13 mouse cellular contexts compared by ENCODE assay signal in the genomic region with DNA sequence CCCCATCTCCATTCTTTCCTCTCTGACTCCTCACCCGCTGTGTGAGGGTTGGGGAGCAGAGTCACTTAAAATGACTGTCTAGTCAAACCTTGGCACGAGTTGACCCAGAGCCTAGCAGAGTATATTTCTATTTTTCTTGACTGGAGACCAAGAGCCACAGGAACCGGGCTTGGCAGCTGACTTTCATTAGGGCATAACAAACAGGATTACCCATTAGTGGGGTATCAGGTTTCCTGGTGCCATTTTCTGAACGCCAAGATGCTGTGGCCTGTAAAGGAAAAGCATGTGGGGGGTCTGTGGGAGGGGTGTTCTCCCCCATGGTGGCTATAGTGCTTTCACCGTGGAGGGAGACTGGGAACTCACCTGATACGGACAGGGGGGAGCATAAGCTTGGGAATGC. TPM values are rescaled to one million over a fixed set of nuclear protein-coding genes. Genes with fewer than 3 reads are reported as not detected.
DNase-seq lines count a peak whose midpoint lies in the region; ATAC-seq and TF ChIP-seq lines count a peak whose summit lies in the region.
"Had no signal": no experiment of that assay in that cellular context is flagged by ENCODE, and none has a peak within 500 bp of the region (broad histone marks: within the 10 kb centered on the region; RNA-seq: fewer than 3 reads in every experiment).

No protein-coding gene starts in this region.

- peak; percentile 47 to 57 for DNase-seq in cerebellum, postnatal 10 days
- no peak for DNase-seq in cerebellum, adult 18-20 months
- peak; percentile 32 for DNase-seq in left cerebral cortex, postnatal 4 days
- DNase-seq in left cerebral cortex, adult 2 months (ENCODE audit: extremely low spot score in 1 of 2, low spot score in 2 of 2) = no peak
- peak; percentile 88 for DNase-seq in embryonic facial prominence, embryonic 14.5 days (ENCODE audit: low spot score)
- no peak for DNase-seq in liver, postnatal 0 days
- no peak for DNase-seq in thymus, postnatal 4 days
- DNase-seq in kidney, postnatal 4 days = no peak
- DNase-seq: cerebellum, adult 11 months; lung, postnatal 10 days; thymus, postnatal 25 days had no signal

- H3K27ac ChIP-seq in left cerebral cortex, adult 2 months = no peak overlapping the region
- no peak overlapping the region for H3K27ac ChIP-seq in embryonic facial prominence, embryonic 14.5 days (replicated peaks; ENCODE audit: low read depth, low read length)
- H3K27ac ChIP-seq in liver, postnatal 0 days (ENCODE audit: low read depth) = peak overlapping the region; percentile 98

- 2% methylated on average over 6 of the region's 6 CpGs for WGBS in embryonic facial prominence, embryonic 14.5 days
- 42% methylated on average over 6 of the region's 6 CpGs for WGBS in liver, postnatal 0 days (ENCODE audit: insufficient replicate concordance)

- H3K27me3 ChIP-seq in embryonic facial prominence, embryonic 14.5 days (replicated peaks; ENCODE audit: control insufficient read depth, insufficient read depth, low read length) = no peaks in the 10 kb centered on the region
- H3K27me3 ChIP-seq in liver, postnatal 0 days (ENCODE audit: insufficient read depth, low read length) = no peaks in the 10 kb centered on the region

- no peak overlapping the region for H3K9ac ChIP-seq in embryonic facial prominence, embryonic 14.5 days (ENCODE audit: low read depth, low read length)
- H3K9ac ChIP-seq in liver, postnatal 0 days (replicated peaks) = peak overlapping the region; percentile 44

- no peak overlapping the region for H3K4me3 ChIP-seq in left cerebral cortex, adult 2 months
- H3K4me3 ChIP-seq in embryonic facial prominence, embryonic 14.5 days (ENCODE audit: low read depth, low read length) = no peak overlapping the region
- no peak overlapping the region for H3K4me3 ChIP-seq in liver, postnatal 0 days (ENCODE audit: low read depth, low read length)

- TF ChIP-seq CTCF in left cerebral cortex, adult 2 months (IDR thresholded peaks at IDR 0.05) = no peak
- TF ChIP-seq CTCF in liver, postnatal 0 days (IDR thresholded peaks at IDR 0.05; ENCODE audit: low read depth) = no peak

- no peak overlapping the region for H3K4me2 ChIP-seq in embryonic facial prominence, embryonic 14.5 days (ENCODE audit: low read depth, low read length)
- H3K4me2 ChIP-seq in liver, postnatal 0 days (ENCODE audit: low read depth, low read length) = no peak overlapping the region

- intact Hi-C loops in left cerebral cortex, postnatal 4 days (cut with DNase I) = no loop called here
- intact Hi-C loops in left cerebral cortex, adult 2 months (cut with DNase I) = no loop called here

- no peak for TF ChIP-seq EP300 in liver, postnatal 0 days (IDR thresholded peaks at IDR 0.05; ENCODE audit: low read depth)

- no peaks in the 10 kb centered on the region for H3K36me3 ChIP-seq in embryonic facial prominence, embryonic 14.5 days (ENCODE audit: control insufficient read depth, insufficient read depth, low read length)
- H3K36me3 ChIP-seq in liver, postnatal 0 days (replicated peaks; ENCODE audit: insufficient read depth, low read length) = no peaks in the 10 kb centered on the region
- H3K36me3 ChIP-seq: G1E had no signal

- peaks cover 9% of the 10 kb centered on the region for H3K4me1 ChIP-seq in embryonic facial prominence, embryonic 14.5 days (ENCODE audit: control insufficient read depth, insufficient read depth, low read length)
- H3K4me1 ChIP-seq in liver, postnatal 0 days (ENCODE audit: insufficient read depth) = peaks cover 38% of the 10 kb centered on the region

- ATAC-seq in embryonic facial prominence, embryonic 14.5 days (ENCODE audit: low read depth) = peak; percentile 72; the same call in 1 of the 2 replicates
- ATAC-seq in liver, postnatal 0 days = no peak

- no peaks in the 10 kb centered on the region for H3K9me3 ChIP-seq in embryonic facial prominence, embryonic 14.5 days (ENCODE audit: control insufficient read depth, low read length)
- no peaks in the 10 kb centered on the region for H3K9me3 ChIP-seq in liver, postnatal 0 days (ENCODE audit: low read length)
- H3K9me3 ChIP-seq: G1E had no signal

RNA-seq across cellular contexts. Expression of gene Ahsg, which starts 10.2 kb away (rescaled TPM):
- total RNA-seq in left cerebral cortex, postnatal 4 days (2021) = not detected
- total RNA-seq in left cerebral cortex, adult 2 months (2021) = not detected
- polyA plus RNA-seq in embryonic facial prominence, embryonic 14.5 days (2014; fragmentation: Nextera tagmentation; extraction: Ambion mirVana) = 0.16 TPM in 1 of 2 replicates, not detected in the other
- 25,564 and 27,060 TPM in 2 replicates for polyA plus RNA-seq in liver, postnatal 0 days (2015; fragmentation: Nextera tagmentation; extraction: Ambion mirVana)
- total RNA-seq: layer of hippocampus, postnatal 10 days had no signal

RNA-seq across cellular contexts. Expression of gene Dnajb11, which starts 23.3 kb away (rescaled TPM):
- 10 to 100 TPM; 59.3 to 61.4 TPM for total RNA-seq in left cerebral cortex, postnatal 4 days (2021)
- 10 to 100 TPM; 61.2 to 67.2 TPM for total RNA-seq in left cerebral cortex, adult 2 months (2021)
- polyA plus RNA-seq in embryonic facial prominence, embryonic 14.5 days (2014; fragmentation: Nextera tagmentation; extraction: Ambion mirVana) = 100 and 108 TPM in 2 replicates
- polyA plus RNA-seq in liver, postnatal 0 days (2015; fragmentation: Nextera tagmentation; extraction: Ambion mirVana) = 48.9 and 50.3 TPM in 2 replicates

RNA-seq across cellular contexts. Expression of gene Tbccd1, which starts 23.4 kb away (rescaled TPM):
- 10 to 100 TPM; 10.9 to 11.8 TPM for total RNA-seq in left cerebral cortex, postnatal 4 days (2021)
- 10 to 100 TPM; 11.9 to 14.6 TPM for total RNA-seq in left cerebral cortex, adult 2 months (2021)
- 26.8 and 28.0 TPM in 2 replicates for polyA plus RNA-seq in embryonic facial prominence, embryonic 14.5 days (2014; fragmentation: Nextera tagmentation; extraction: Ambion mirVana)
- 13.7 and 14.6 TPM in 2 replicates for polyA plus RNA-seq in liver, postnatal 0 days (2015; fragmentation: Nextera tagmentation; extraction: Ambion mirVana)

RNA-seq across cellular contexts. Expression of gene Fetub, which starts 37.2 kb away (rescaled TPM):
- total RNA-seq in left cerebral cortex, postnatal 4 days (2021) = not detected
- not detected for total RNA-seq in left cerebral cortex, adult 2 months (2021)
- polyA plus RNA-seq in embryonic facial prominence, embryonic 14.5 days (2014; fragmentation: Nextera tagmentation; extraction: Ambion mirVana) = 0.89 and 1.8 TPM in 2 replicates
- polyA plus RNA-seq in liver, postnatal 0 days (2015; fragmentation: Nextera tagmentation; extraction: Ambion mirVana) = 578 and 644 TPM in 2 replicates

Comparison
In these comparisons a context has a peak if more than half of its experiments do, and no peak if none do; other contexts are left out.
1. DNase-seq: peak in cerebellum, postnatal 10 days (2 of 2), left cerebral cortex, postnatal 4 days (single experiment) and embryonic facial prominence, embryonic 14.5 days (single experiment); none in cerebellum, adult 18-20 months (0 of 2), left cerebral cortex, adult 2 months (0 of 2), liver, postnatal 0 days (single experiment), thymus, postnatal 4 days (single experiment) and kidney, postnatal 4 days (0 of 2).